Mouse (Mus musculus): Measurements from ENCODE around the gene Xpo4. TPM values are rescaled to one million over a fixed set of nuclear protein-coding genes. Genes with fewer than 3 reads are reported as not detected.

Gene Xpo4
- polyA plus RNA-seq, 1 experiment from 2014 or later, result 15.5 TPM

GRCm38 (mm10) chr14:57529786-57530515, 135.3 kb downstream of the Xpo4 start:
- DNase-seq (ENCODE audit: low spot score), result no peak
- Histone ChIP-seq H3K27ac (no peak overlapping the region), H3K36me3 (replicated peaks; ENCODE audit: control insufficient read depth, insufficient read depth) (no peaks in the 10 kb centered on the region), H3K4me3 (replicated peaks; ENCODE audit: low read length) (no peak overlapping the region), H3K4me2 (replicated peaks) (no peak overlapping the region), H3K9ac (no peak overlapping the region), H3K4me1 (replicated peaks; ENCODE audit: control insufficient read depth, insufficient read depth, low read length) (peaks cover 15% of the 10 kb centered on the region), H3K9me3 (ENCODE audit: control insufficient read depth, low read length) (no peaks in the 10 kb centered on the region), H3K27me3 (ENCODE audit: control insufficient read depth, insufficient read depth, low read length) (peaks cover 9% of the 10 kb centered on the region; the same call in 1 of the 2 replicates)
- no peak for ATAC-seq (ENCODE audit: low FRiP score)
- WGBS, result 63% methylated on average over 5 of the region's 5 CpGs

GRCm38 (mm10) chr14:57529086-57529785, 136.0 kb downstream of the Xpo4 start:
- DNase-seq (ENCODE audit: low spot score) (no peak), ATAC-seq (ENCODE audit: low FRiP score) (no peak)
- Histone ChIP-seq H3K4me3 (replicated peaks; ENCODE audit: low read length) (no peak overlapping the region), H3K4me2 (replicated peaks) (no peak overlapping the region), H3K9me3 (ENCODE audit: control insufficient read depth, low read length) (no peaks in the 10 kb centered on the region), H3K4me1 (replicated peaks; ENCODE audit: control insufficient read depth, insufficient read depth, low read length) (peaks cover 8% of the 10 kb centered on the region), H3K27ac (no peak overlapping the region), H3K9ac (no peak overlapping the region), H3K36me3 (replicated peaks; ENCODE audit: control insufficient read depth, insufficient read depth) (no peaks in the 10 kb centered on the region), H3K27me3 (ENCODE audit: control insufficient read depth, insufficient read depth, low read length) (peaks cover 9% of the 10 kb centered on the region; the same call in 1 of the 2 replicates)
- 56% methylated on average over 10 of the region's 10 CpGs for WGBS

GRCm38 (mm10) chr14:57527598-57527997, 137.6 kb downstream of the Xpo4 start:
- DNase-seq (ENCODE audit: low spot score), result no peak
- no peak overlapping the region for H3K27ac ChIP-seq
- H3K9me3 ChIP-seq (ENCODE audit: control insufficient read depth, low read length), result no peaks in the 10 kb centered on the region
- H3K4me2 ChIP-seq (replicated peaks), result no peak overlapping the region
- WGBS, result 40% methylated on average over 2 of the region's 2 CpGs
- peaks cover 10% of the 10 kb centered on the region; the same call in 1 of the 2 replicates for H3K27me3 ChIP-seq (ENCODE audit: control insufficient read depth, insufficient read depth, low read length)
- H3K4me3 ChIP-seq (replicated peaks; ENCODE audit: low read length), result no peak overlapping the region
- H3K4me1 ChIP-seq (replicated peaks; ENCODE audit: control insufficient read depth, insufficient read depth, low read length), result peaks cover 6% of the 10 kb centered on the region; the same call in 1 of the 2 replicates
- H3K9ac ChIP-seq, result no peak overlapping the region
- ATAC-seq (ENCODE audit: low FRiP score), result no peak
- no peaks in the 10 kb centered on the region for H3K36me3 ChIP-seq (replicated peaks; ENCODE audit: control insufficient read depth, insufficient read depth)

Other genes with a start within 250 kb of the Xpo4 start
- gene Ift88, start 241.4 kb downstream of the Xpo4 start, polyA plus RNA-seq (2014; fragmentation: Nextera tagmentation; extraction: Ambion mirVana), result 17.9 and 20.1 TPM in 2 replicates
- gene Il17d, start 140.7 kb downstream of the Xpo4 start, polyA plus RNA-seq (2014; fragmentation: Nextera tagmentation; extraction: Ambion mirVana), result 4.6 and 4.8 TPM in 2 replicates
- 103 and 109 TPM in 2 replicates for gene Eef1akmt1, start 93.8 kb downstream of the Xpo4 start, polyA plus RNA-seq (2014; fragmentation: Nextera tagmentation; extraction: Ambion mirVana)
- not detected in 2 replicates for gene Gm49361, start 80.7 kb upstream of the Xpo4 start, polyA plus RNA-seq (2014; fragmentation: Nextera tagmentation; extraction: Ambion mirVana)
- gene Lats2, start 93.0 kb upstream of the Xpo4 start, polyA plus RNA-seq (2014; fragmentation: Nextera tagmentation; extraction: Ambion mirVana), result 7.5 and 7.9 TPM in 2 replicates
- 34.0 and 34.2 TPM in 2 replicates for gene Sap18, start 132.8 kb upstream of the Xpo4 start, polyA plus RNA-seq (2014; fragmentation: Nextera tagmentation; extraction: Ambion mirVana)
- 4.9 and 5.9 TPM in 2 replicates for gene Ska3, start 160.8 kb upstream of the Xpo4 start, polyA plus RNA-seq (2014; fragmentation: Nextera tagmentation; extraction: Ambion mirVana)
- 143 and 176 TPM in 2 replicates for gene Mrpl57, start 160.8 kb upstream of the Xpo4 start, polyA plus RNA-seq (2014; fragmentation: Nextera tagmentation; extraction: Ambion mirVana)
- gene Zdhhc20, start 224.8 kb upstream of the Xpo4 start, polyA plus RNA-seq (2014; fragmentation: Nextera tagmentation; extraction: Ambion mirVana), result 36.5 and 36.8 TPM in 2 replicates